Mouse (Mus musculus) intestine, embryonic 14.5 days (tissue): Measurements from ENCODE around the gene Fam193a. TPM values are rescaled to one million over a fixed set of nuclear protein-coding genes. Genes with fewer than 3 reads are reported as not detected.

Experiments used
- ATAC-seq: fragments of 200-750 bp; cut with Nextera tagmentation; replicated peaks from 2 replicates; pipeline ENCODE4 v1.8.0; 2017; ENCODE audit warnings: low read depth, moderate number of reproducible peaks, moderate TSS enrichment, moderate library complexity; ENCODE audit not compliant: low FRiP score, low TSS enrichment
- DNase-seq: peaks from one replicate; pipeline ENCODE4 v3.0.0-alpha.2; 2018; ENCODE audit warnings: low spot score
- H3K27ac ChIP-seq: fragments of 300-500 bp; sonication (generic); 2 replicates; pipeline ENCODE4 v1.5.1; 2014; ENCODE audit warnings: low read depth, mild to moderate bottlenecking, control low read depth
- H3K27me3 ChIP-seq: fragments of 300-500 bp; sonication (generic); replicated peaks from 2 replicates; pipeline ENCODE4 v1.6.1; 2014; ENCODE audit warnings: low read length, control low read depth; ENCODE audit not compliant: control insufficient read depth, insufficient read depth
- H3K36me3 ChIP-seq: fragments of 300-500 bp; sonication (generic); 2 replicates; pipeline ENCODE4 v1.6.1; 2014; ENCODE audit warnings: low read length, control low read depth; ENCODE audit not compliant: control insufficient read depth, insufficient read depth
- H3K4me1 ChIP-seq: fragments of 300-500 bp; sonication (generic); replicated peaks from 2 replicates; pipeline ENCODE4 v1.6.1; 2014; ENCODE audit warnings: low read length, control low read depth, mixed read lengths; ENCODE audit not compliant: control insufficient read depth, insufficient read depth
- H3K4me2 ChIP-seq: fragments of 300-500 bp; sonication (generic); 2 replicates; pipeline ENCODE4 v1.6.1; 2014; ENCODE audit warnings: low read length
- H3K4me3 ChIP-seq: fragments of 300-500 bp; sonication (generic); 2 replicates; pipeline ENCODE4 v1.5.1; 2014; ENCODE audit warnings: low read depth, low read length, control low read depth, mixed read lengths
- H3K9ac ChIP-seq: fragments of 300-500 bp; sonication (generic); 2 replicates; pipeline ENCODE4 v1.6.1; 2014; ENCODE audit warnings: mild to moderate bottlenecking, low read length
- H3K9me3 ChIP-seq: fragments of 300-500 bp; sonication (generic); 2 replicates; pipeline ENCODE4 v1.6.1; 2016; ENCODE audit warnings: low read length, control low read depth; ENCODE audit not compliant: control insufficient read depth
- WGBS: fragments of 180-500 bp; shearing (Covaris S2); extraction: QIAGEN DNeasy Blood & Tissue Kit; methylation state at CpG from one replicate; pipeline ENCODE4 v1.1.7; 2014; 5-methylcytosine and 5-hydroxymethylcytosine counted together
- polyA plus RNA-seq: library from polyadenylated mRNA; unstranded; fragments of >200 nt; fragmentation: Nextera tagmentation; extraction: Ambion mirVana; gene quantifications from 2 replicates; pipeline ENCODE4 v1.2.1, GENCODE M21; 2014

Gene Fam193a
- polyA plus RNA-seq, 1 experiment from 2014 or later = 13.0 TPM

GRCm38 (mm10) chr5:34419188-34419587, 49.5 kb downstream of the Fam193a start:
- H3K4me2 ChIP-seq = no peak overlapping the region
- no peak for ATAC-seq
- no peak for DNase-seq
- no peaks in the 10 kb centered on the region for H3K27me3 ChIP-seq
- no peaks in the 10 kb centered on the region for H3K4me1 ChIP-seq
- no peak overlapping the region for H3K9ac ChIP-seq
- H3K9me3 ChIP-seq = no peaks in the 10 kb centered on the region
- 83% methylated on average over 1 of the region's 1 CpGs for WGBS
- no peak overlapping the region for H3K4me3 ChIP-seq
- H3K27ac ChIP-seq = no peak overlapping the region
- peaks cover 30% of the 10 kb centered on the region for H3K36me3 ChIP-seq

GRCm38 (mm10) chr5:34430776-34431175, 61.0 kb downstream of the Fam193a start:
- DNase-seq (no peak), ATAC-seq (no peak)
- no peak overlapping the region for H3K27ac ChIP-seq
- H3K36me3 ChIP-seq = peaks cover 94% of the 10 kb centered on the region
- H3K4me3 ChIP-seq = no peak overlapping the region
- H3K9me3 ChIP-seq = no peaks in the 10 kb centered on the region
- H3K4me2 ChIP-seq = no peak overlapping the region
- no peaks in the 10 kb centered on the region for H3K4me1 ChIP-seq
- WGBS = 85% methylated on average over 3 of the region's 3 CpGs
- H3K9ac ChIP-seq = no peak overlapping the region
- H3K27me3 ChIP-seq = no peaks in the 10 kb centered on the region

GRCm38 (mm10) chr5:34433786-34434185, 64.1 kb downstream of the Fam193a start:
- ATAC-seq = no peak
- no peaks in the 10 kb centered on the region for H3K4me1 ChIP-seq
- 81% methylated on average over 1 of the region's 1 CpGs for WGBS
- H3K27me3 ChIP-seq = no peaks in the 10 kb centered on the region
- no peak for DNase-seq
- no peak overlapping the region for H3K27ac ChIP-seq
- no peak overlapping the region for H3K4me3 ChIP-seq
- H3K36me3 ChIP-seq = peaks cover 91% of the 10 kb centered on the region
- H3K4me2 ChIP-seq = no peak overlapping the region
- H3K9me3 ChIP-seq = no peaks in the 10 kb centered on the region
- H3K9ac ChIP-seq = no peak overlapping the region

GRCm38 (mm10) chr5:34434241-34434640, 64.5 kb downstream of the Fam193a start:
- H3K4me2 ChIP-seq = no peak overlapping the region
- ATAC-seq = no peak
- no peak for DNase-seq
- H3K27me3 ChIP-seq = no peaks in the 10 kb centered on the region
- peaks cover 91% of the 10 kb centered on the region for H3K36me3 ChIP-seq
- no peak overlapping the region for H3K4me3 ChIP-seq
- H3K9me3 ChIP-seq = no peaks in the 10 kb centered on the region
- no peak overlapping the region for H3K27ac ChIP-seq
- no peaks in the 10 kb centered on the region for H3K4me1 ChIP-seq
- WGBS = 93% methylated on average over 3 of the region's 3 CpGs
- H3K9ac ChIP-seq = no peak overlapping the region

- Histone ChIP-seq H3K27me3 (no peaks in the 10 kb centered on the region), H3K4me2 (no peak overlapping the region), H3K27ac (no peak overlapping the region), H3K4me1 (no peaks in the 10 kb centered on the region), H3K4me3 (no peak overlapping the region), H3K9me3 (no peaks in the 10 kb centered on the region), H3K36me3 (peaks cover 89% of the 10 kb centered on the region), H3K9ac (no peak overlapping the region)
- ATAC-seq (no peak), DNase-seq (no peak)
- WGBS = 93% methylated on average over 4 of the region's 4 CpGs
Measured at GRCm38 (mm10) chr5:34438052-34438451, 68.3 kb downstream of the Fam193a start.

GRCm38 (mm10) chr5:34438659-34439058, 68.9 kb downstream of the Fam193a start:
- no peaks in the 10 kb centered on the region for H3K27me3 ChIP-seq
- no peak overlapping the region for H3K27ac ChIP-seq
- WGBS = 89% methylated on average over 1 of the region's 1 CpGs
- DNase-seq (no peak), ATAC-seq (no peak)
- no peak overlapping the region for H3K4me3 ChIP-seq
- H3K4me2 ChIP-seq = no peak overlapping the region
- no peak overlapping the region for H3K9ac ChIP-seq
- H3K9me3 ChIP-seq = no peaks in the 10 kb centered on the region
- H3K4me1 ChIP-seq = no peaks in the 10 kb centered on the region
- peaks cover 89% of the 10 kb centered on the region for H3K36me3 ChIP-seq

GRCm38 (mm10) chr5:34439768-34440167, 70.0 kb downstream of the Fam193a start:
- no peaks in the 10 kb centered on the region for H3K4me1 ChIP-seq
- DNase-seq (no peak), ATAC-seq (no peak)
- no peak overlapping the region for H3K27ac ChIP-seq
- H3K36me3 ChIP-seq = peaks cover 89% of the 10 kb centered on the region
- H3K9ac ChIP-seq = no peak overlapping the region
- no peaks in the 10 kb centered on the region for H3K27me3 ChIP-seq
- no peak overlapping the region for H3K4me3 ChIP-seq
- 85% methylated on average over 2 of the region's 2 CpGs for WGBS
- H3K9me3 ChIP-seq = no peaks in the 10 kb centered on the region
- no peak overlapping the region for H3K4me2 ChIP-seq

GRCm38 (mm10) chr5:34441797-34442196, 72.1 kb downstream of the Fam193a start:
- Histone ChIP-seq H3K9me3 (no peaks in the 10 kb centered on the region), H3K4me2 (no peak overlapping the region), H3K4me3 (no peak overlapping the region), H3K27ac (no peak overlapping the region), H3K36me3 (peaks cover 88% of the 10 kb centered on the region), H3K27me3 (no peaks in the 10 kb centered on the region), H3K9ac (no peak overlapping the region), H3K4me1 (no peaks in the 10 kb centered on the region)
- 89% methylated on average over 2 of the region's 2 CpGs for WGBS
- ATAC-seq = no peak
- DNase-seq = no peak

- H3K4me2 ChIP-seq = no peak overlapping the region
- 86% methylated on average over 9 of the region's 9 CpGs for WGBS
- H3K4me1 ChIP-seq = no peaks in the 10 kb centered on the region
- H3K9ac ChIP-seq = no peak overlapping the region
- H3K27ac ChIP-seq = no peak overlapping the region
- H3K36me3 ChIP-seq = peaks cover 84% of the 10 kb centered on the region
- H3K27me3 ChIP-seq = no peaks in the 10 kb centered on the region
- H3K4me3 ChIP-seq = no peak overlapping the region
- no peak for ATAC-seq
- DNase-seq = no peak
- no peaks in the 10 kb centered on the region for H3K9me3 ChIP-seq
Measured at GRCm38 (mm10) chr5:34446207-34446606, 76.5 kb downstream of the Fam193a start.
